ENCODE assay signal across 8 mouse cellular contexts in the genomic region with DNA sequence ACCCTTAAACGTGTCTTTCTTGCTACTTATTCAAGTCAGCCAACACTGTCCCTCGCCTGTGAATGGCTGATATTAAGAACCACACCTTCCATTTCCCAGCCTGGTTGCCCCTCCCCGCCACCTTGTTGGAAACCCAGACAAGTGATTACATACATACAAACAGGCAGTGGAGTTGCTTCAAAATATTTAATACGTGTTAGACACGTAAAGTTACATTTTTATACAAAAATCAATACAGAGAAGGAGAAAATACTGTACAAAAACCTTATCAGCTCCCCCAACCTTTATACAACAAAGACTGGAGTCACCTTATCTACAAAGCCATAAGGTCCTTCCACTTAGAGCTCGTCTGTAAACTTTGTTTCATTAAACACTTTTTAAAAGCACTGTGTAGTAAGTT. TPM values are rescaled to one million over a fixed set of nuclear protein-coding genes. Genes with fewer than 3 reads are reported as not detected.
A peak's percentile ranks its signal among the peaks of the same experiment; 100 is the strongest.
DNase-seq lines count a peak whose midpoint lies in the region; ATAC-seq lines count a peak whose summit lies in the region.

No protein-coding gene starts in this region.

- H3K4me2 ChIP-seq in kidney, embryonic 14.5 days (replicated peaks; ENCODE audit: low read depth, low read length): peak overlapping the region; percentile 83
- H3K4me2 ChIP-seq in intestine, embryonic 14.5 days (ENCODE audit: low read length): peak overlapping the region; percentile 76
- peak overlapping the region; percentile 53 for H3K4me2 ChIP-seq in midbrain, embryonic 16.5 days (ENCODE audit: low read length)

- no peak overlapping the region for H3K27ac ChIP-seq in kidney, embryonic 14.5 days (ENCODE audit: low read depth, low read length)
- peak overlapping the region; percentile 80 for H3K27ac ChIP-seq in intestine, embryonic 14.5 days (ENCODE audit: low read depth)
- H3K27ac ChIP-seq in midbrain, embryonic 16.5 days (ENCODE audit: low read length): no peak overlapping the region; the same call in 1 of the 2 replicates

- no peaks in the 10 kb centered on the region for H3K36me3 ChIP-seq in kidney, embryonic 14.5 days (ENCODE audit: control insufficient read depth, insufficient read depth, low read length)
- no peaks in the 10 kb centered on the region for H3K36me3 ChIP-seq in intestine, embryonic 14.5 days (ENCODE audit: control insufficient read depth, insufficient read depth, low read length)
- no peaks in the 10 kb centered on the region for H3K36me3 ChIP-seq in midbrain, embryonic 16.5 days (ENCODE audit: control insufficient read depth, insufficient read depth, low read length)

- 35% methylated on average over 6 of the region's 6 CpGs for WGBS in kidney, embryonic 14.5 days
- WGBS in intestine, embryonic 14.5 days: 24% methylated on average over 6 of the region's 6 CpGs
- WGBS in midbrain, embryonic 16.5 days: 26% methylated on average over 6 of the region's 6 CpGs

- peak overlapping the region; percentile 96 for H3K4me3 ChIP-seq in kidney, embryonic 14.5 days (ENCODE audit: low read length)
- peak overlapping the region; percentile 96 for H3K4me3 ChIP-seq in intestine, embryonic 14.5 days (ENCODE audit: low read depth, low read length)
- peak overlapping the region; percentile 96 for H3K4me3 ChIP-seq in midbrain, embryonic 16.5 days (ENCODE audit: low read depth, low read length)

- ATAC-seq in kidney, embryonic 14.5 days (ENCODE audit: low FRiP score, low TSS enrichment): no peak
- ATAC-seq in common myeloid progenitor, adult 5-6 weeks (replicated peaks; ENCODE audit: low read depth, poor library complexity, severe bottlenecking): peak; percentile 16; the same call in 1 of the 2 replicates
- no peak for ATAC-seq in intestine, embryonic 14.5 days (replicated peaks; ENCODE audit: low FRiP score, low TSS enrichment, low read depth)
- ATAC-seq in midbrain, embryonic 16.5 days: no peak

- H3K27me3 ChIP-seq in kidney, embryonic 14.5 days (ENCODE audit: control insufficient read depth, insufficient read depth, low read length): no peaks in the 10 kb centered on the region; the same call in 1 of the 2 replicates
- no peaks in the 10 kb centered on the region for H3K27me3 ChIP-seq in intestine, embryonic 14.5 days (replicated peaks; ENCODE audit: control insufficient read depth, insufficient read depth, low read length)
- no peaks in the 10 kb centered on the region for H3K27me3 ChIP-seq in midbrain, embryonic 16.5 days (ENCODE audit: control insufficient read depth, insufficient read depth, low read depth, low read length)

- H3K4me1 ChIP-seq in kidney, embryonic 14.5 days (ENCODE audit: control insufficient read depth, insufficient read depth, low read length): peaks cover 30% of the 10 kb centered on the region
- peaks cover 29% of the 10 kb centered on the region for H3K4me1 ChIP-seq in intestine, embryonic 14.5 days (replicated peaks; ENCODE audit: control insufficient read depth, insufficient read depth, low read length)
- H3K4me1 ChIP-seq in midbrain, embryonic 16.5 days (ENCODE audit: control insufficient read depth, insufficient read depth, low read length): peaks cover 40% of the 10 kb centered on the region

- H3K9ac ChIP-seq in kidney, embryonic 14.5 days (ENCODE audit: low read depth, low read length): peak overlapping the region; percentile 99
- peak overlapping the region; percentile 97 for H3K9ac ChIP-seq in intestine, embryonic 14.5 days (ENCODE audit: low read length)
- H3K9ac ChIP-seq in midbrain, embryonic 16.5 days (ENCODE audit: low read depth, low read length): peak overlapping the region; percentile 99; the same call in 1 of the 2 replicates

- no peak for DNase-seq in kidney, adult 9 months
- DNase-seq in intestine, embryonic 14.5 days (ENCODE audit: low spot score): no peak
- DNase-seq in adrenal gland, postnatal 36 days: no peak
- no peak for DNase-seq in layer of hippocampus, adult 9-11 months
- DNase-seq in embryo, embryonic 11 days: no peak

- H3K9me3 ChIP-seq in kidney, embryonic 14.5 days (ENCODE audit: control insufficient read depth, low read length): no peaks in the 10 kb centered on the region
- no peaks in the 10 kb centered on the region for H3K9me3 ChIP-seq in intestine, embryonic 14.5 days (ENCODE audit: control insufficient read depth, low read length)
- no peaks in the 10 kb centered on the region for H3K9me3 ChIP-seq in midbrain, embryonic 16.5 days (replicated peaks; ENCODE audit: control insufficient read depth, low read length, poor library complexity, severe bottlenecking)

RNA-seq across cellular contexts. Expression of a gene that starts 2.1 kb away (rescaled TPM):
- 13.1 and 14.8 TPM in 2 replicates for polyA plus RNA-seq in kidney, embryonic 14.5 days (2014; fragmentation: Nextera tagmentation; extraction: Ambion mirVana)
- 10.0 and 14.7 TPM in 2 replicates for total RNA-seq in common myeloid progenitor, adult 5-6 weeks (2017)
- polyA plus RNA-seq in intestine, embryonic 14.5 days (2014; fragmentation: Nextera tagmentation; extraction: Ambion mirVana): 6.0 and 6.7 TPM in 2 replicates
- polyA plus RNA-seq in midbrain, embryonic 16.5 days (2015; fragmentation: Nextera tagmentation; extraction: Ambion mirVana): 4.8 and 4.9 TPM in 2 replicates
- total RNA-seq in adrenal gland, postnatal 36 days (2021): 10 to 100 TPM in 1 of 2 experiments, 1 to 10 TPM in 1; 6.1 to 10.4 TPM

RNA-seq across cellular contexts. Expression of a gene that starts 49.3 kb away (rescaled TPM):
- polyA plus RNA-seq in kidney, embryonic 14.5 days (2014; fragmentation: Nextera tagmentation; extraction: Ambion mirVana): 4.6 and 4.8 TPM in 2 replicates
- 6.9 and 10.6 TPM in 2 replicates for total RNA-seq in common myeloid progenitor, adult 5-6 weeks (2017)
- 6.3 and 6.8 TPM in 2 replicates for polyA plus RNA-seq in intestine, embryonic 14.5 days (2014; fragmentation: Nextera tagmentation; extraction: Ambion mirVana)
- polyA plus RNA-seq in midbrain, embryonic 16.5 days (2015; fragmentation: Nextera tagmentation; extraction: Ambion mirVana): 1.3 and 1.6 TPM in 2 replicates
- total RNA-seq in adrenal gland, postnatal 36 days (2021): 10 to 100 TPM; 20.2 to 27.0 TPM
